Mouse (Mus musculus): ENCODE measurements around the gene Hnrnph3. TPM values are rescaled to one million over a fixed set of nuclear protein-coding genes. Genes with fewer than 3 reads are reported as not detected.

The Hnrnph3 gene
- total and polyA plus RNA-seq, 2 experiments from 2014 or later, result 3.9 to 34.6 TPM

DNA sequence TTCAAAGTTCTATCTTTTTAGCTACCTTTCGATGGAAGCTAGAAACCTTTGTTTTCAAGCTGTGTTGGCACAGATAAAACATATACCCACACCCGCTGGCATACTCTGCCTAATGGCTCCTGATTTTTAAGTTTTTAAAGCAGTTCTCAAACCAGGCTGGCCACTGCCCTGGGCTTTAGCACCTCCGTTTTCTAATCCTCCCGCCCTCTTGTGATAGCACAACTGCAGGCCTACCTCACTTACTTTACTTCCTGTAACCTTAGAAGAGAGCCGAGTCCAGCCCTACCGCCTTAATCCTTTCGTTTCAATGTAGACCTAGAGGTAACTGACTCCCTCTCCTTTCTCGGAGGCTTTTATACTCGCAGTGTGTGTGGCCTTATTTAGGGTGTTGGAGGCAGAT, 20.8 kb downstream of the Hnrnph3 start:
- Histone ChIP-seq H3K4me3 (ENCODE audit: low read depth, low read length) (no peak overlapping the region), H3K9ac (replicated peaks; ENCODE audit: low read depth, low read length) (no peak overlapping the region), H3K27me3 (ENCODE audit: control insufficient read depth, insufficient read depth, low read length) (no peaks in the 10 kb centered on the region), H3K27ac (ENCODE audit: low read depth) (no peak overlapping the region), H3K4me2 (ENCODE audit: low read depth, low read length) (no peak overlapping the region), H3K36me3 (replicated peaks; ENCODE audit: control insufficient read depth, insufficient read depth, low read length) (peaks cover 89% of the 10 kb centered on the region), H3K9me3 (replicated peaks; ENCODE audit: control insufficient read depth, low read length) (no peaks in the 10 kb centered on the region), H3K4me1 (ENCODE audit: control insufficient read depth, insufficient read depth) (no peaks in the 10 kb centered on the region)
- ATAC-seq (ENCODE audit: insufficient read depth, low read depth) (no peak), DNase-seq (ENCODE audit: low spot score) (no peak)
- no peak for TF ChIP-seq CTCF (IDR thresholded peaks at IDR 0.05; ENCODE audit: low read depth)
- no peak for TF ChIP-seq EP300 (IDR thresholded peaks at IDR 0.05; ENCODE audit: low read depth)
- WGBS, result 72% methylated on average over 9 of the region's 9 CpGs

DNA sequence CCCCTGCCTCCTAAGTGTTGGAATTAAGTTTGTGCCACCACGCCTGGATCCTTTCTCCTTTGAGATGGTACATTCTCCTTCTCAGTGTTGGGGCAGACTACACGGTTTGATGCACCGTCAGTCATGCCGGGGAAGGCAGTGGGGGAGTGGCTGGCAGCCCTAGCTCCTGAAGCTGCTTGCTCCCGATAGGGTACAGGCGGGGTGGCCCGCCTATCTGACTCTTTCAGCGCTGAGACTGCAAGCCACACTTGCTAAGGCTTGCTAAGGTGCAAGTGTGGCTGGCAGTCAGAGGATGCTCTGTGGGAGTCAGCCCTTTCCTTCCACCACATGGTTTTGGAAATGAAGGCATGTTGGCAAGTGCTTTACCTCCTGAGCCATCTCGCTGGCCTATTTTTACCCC, 23.4 kb downstream of the Hnrnph3 start:
- Histone ChIP-seq H3K9me3 (replicated peaks; ENCODE audit: control insufficient read depth, low read length) (no peaks in the 10 kb centered on the region), H3K4me2 (ENCODE audit: low read depth, low read length) (no peak overlapping the region), H3K27me3 (ENCODE audit: control insufficient read depth, insufficient read depth, low read length) (no peaks in the 10 kb centered on the region), H3K4me3 (ENCODE audit: low read depth, low read length) (no peak overlapping the region), H3K4me1 (ENCODE audit: control insufficient read depth, insufficient read depth) (no peaks in the 10 kb centered on the region), H3K27ac (ENCODE audit: low read depth) (no peak overlapping the region), H3K36me3 (replicated peaks; ENCODE audit: control insufficient read depth, insufficient read depth, low read length) (peaks cover 93% of the 10 kb centered on the region), H3K9ac (replicated peaks; ENCODE audit: low read depth, low read length) (no peak overlapping the region)
- 66% methylated on average over 9 of the region's 9 CpGs for WGBS
- no peak for TF ChIP-seq EP300 (IDR thresholded peaks at IDR 0.05; ENCODE audit: low read depth)
- no peak for TF ChIP-seq CTCF (IDR thresholded peaks at IDR 0.05; ENCODE audit: low read depth)
- DNase-seq (ENCODE audit: low spot score) (no peak), ATAC-seq (ENCODE audit: insufficient read depth, low read depth) (no peak)

DNA sequence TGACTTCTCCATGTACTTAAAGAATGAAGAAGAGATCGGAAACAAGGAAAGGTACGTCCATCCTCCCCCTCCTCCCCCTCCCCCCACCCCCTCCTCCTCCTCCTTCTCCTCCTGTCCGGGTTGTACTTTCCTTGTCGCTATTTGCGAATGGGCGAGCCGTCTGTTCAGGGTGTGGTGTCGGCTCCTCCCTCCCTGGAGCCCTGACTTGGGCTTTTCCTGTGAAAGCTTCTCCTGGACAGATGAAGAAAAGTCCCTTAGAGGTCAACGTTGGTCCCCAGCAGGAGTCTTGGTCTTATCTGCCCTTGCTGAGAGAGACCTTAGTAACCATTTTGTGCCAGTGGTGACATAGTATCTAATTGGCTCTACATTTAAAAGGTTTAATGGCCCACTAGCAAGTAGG, 30.0 kb downstream of the Hnrnph3 start:
- TF ChIP-seq CTCF (IDR thresholded peaks at IDR 0.05; ENCODE audit: low read depth), result no peak
- no peak for TF ChIP-seq EP300 (IDR thresholded peaks at IDR 0.05; ENCODE audit: low read depth)
- Histone ChIP-seq H3K9me3 (replicated peaks; ENCODE audit: control insufficient read depth, low read length) (no peaks in the 10 kb centered on the region), H3K27ac (ENCODE audit: low read depth) (no peak overlapping the region), H3K27me3 (ENCODE audit: control insufficient read depth, insufficient read depth, low read length) (no peaks in the 10 kb centered on the region), H3K9ac (replicated peaks; ENCODE audit: low read depth, low read length) (no peak overlapping the region), H3K36me3 (replicated peaks; ENCODE audit: control insufficient read depth, insufficient read depth, low read length) (peaks cover 93% of the 10 kb centered on the region), H3K4me1 (ENCODE audit: control insufficient read depth, insufficient read depth) (no peaks in the 10 kb centered on the region), H3K4me2 (ENCODE audit: low read depth, low read length) (no peak overlapping the region), H3K4me3 (ENCODE audit: low read depth, low read length) (no peak overlapping the region)
- DNase-seq (ENCODE audit: low spot score), result no peak
- ATAC-seq (ENCODE audit: insufficient read depth, low read depth), result no peak
- WGBS, result 77% methylated on average over 5 of the region's 9 CpGs

DNA sequence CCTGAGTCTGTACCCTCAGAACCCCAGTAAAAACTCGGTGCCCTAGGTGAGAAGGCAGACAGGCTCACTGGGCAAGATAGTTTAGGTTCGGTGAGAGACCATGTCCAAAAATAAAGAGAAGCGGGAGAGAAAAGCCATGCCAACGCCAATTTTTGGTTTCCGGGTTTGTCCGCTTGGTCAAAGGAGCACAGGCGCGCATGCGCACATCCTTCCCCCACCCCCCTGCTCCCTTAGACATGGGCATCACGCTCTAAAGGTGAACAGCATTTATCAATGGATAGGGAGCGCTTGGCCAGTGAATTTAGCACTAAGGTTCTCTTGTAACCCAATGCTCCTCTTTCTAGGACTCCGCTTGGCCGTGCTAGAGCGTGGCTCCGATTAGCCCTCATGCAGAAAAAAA, 33.4 kb downstream of the Hnrnph3 start:
- Histone ChIP-seq H3K27me3 (ENCODE audit: control insufficient read depth, insufficient read depth, low read length) (no peaks in the 10 kb centered on the region), H3K4me2 (ENCODE audit: low read depth, low read length) (no peak overlapping the region), H3K9me3 (replicated peaks; ENCODE audit: control insufficient read depth, low read length) (no peaks in the 10 kb centered on the region), H3K9ac (replicated peaks; ENCODE audit: low read depth, low read length) (no peak overlapping the region), H3K4me1 (ENCODE audit: control insufficient read depth, insufficient read depth) (no peaks in the 10 kb centered on the region), H3K4me3 (ENCODE audit: low read depth, low read length) (no peak overlapping the region), H3K36me3 (replicated peaks; ENCODE audit: control insufficient read depth, insufficient read depth, low read length) (peaks cover 69% of the 10 kb centered on the region), H3K27ac (ENCODE audit: low read depth) (no peak overlapping the region)
- TF ChIP-seq EP300 (IDR thresholded peaks at IDR 0.05; ENCODE audit: low read depth) (no peak), CTCF (IDR thresholded peaks at IDR 0.05; ENCODE audit: low read depth) (no peak)
- 93% methylated on average over 15 of the region's 15 CpGs for WGBS
- no peak for DNase-seq (ENCODE audit: low spot score)
- no peak for ATAC-seq (ENCODE audit: insufficient read depth, low read depth)

- Histone ChIP-seq H3K4me2 (ENCODE audit: low read depth, low read length) (no peak overlapping the region), H3K4me1 (ENCODE audit: control insufficient read depth, insufficient read depth) (no peaks in the 10 kb centered on the region), H3K27me3 (ENCODE audit: control insufficient read depth, insufficient read depth, low read length) (no peaks in the 10 kb centered on the region), H3K4me3 (ENCODE audit: low read depth, low read length) (no peak overlapping the region), H3K9me3 (replicated peaks; ENCODE audit: control insufficient read depth, low read length) (no peaks in the 10 kb centered on the region), H3K36me3 (replicated peaks; ENCODE audit: control insufficient read depth, insufficient read depth, low read length) (peaks cover 53% of the 10 kb centered on the region), H3K27ac (ENCODE audit: low read depth) (no peak overlapping the region), H3K9ac (replicated peaks; ENCODE audit: low read depth, low read length) (no peak overlapping the region)
- WGBS, result 42% methylated on average over 3 of the region's 3 CpGs
- no peak for ATAC-seq (ENCODE audit: insufficient read depth, low read depth)
- TF ChIP-seq CTCF (IDR thresholded peaks at IDR 0.05; ENCODE audit: low read depth) (peak; percentile 45), EP300 (IDR thresholded peaks at IDR 0.05; ENCODE audit: low read depth) (no peak)
- no peak for DNase-seq (ENCODE audit: low spot score)
Measured at GRCm38 (mm10) chr10:62987341-62987740, 36.7 kb downstream of the Hnrnph3 start.

DNA sequence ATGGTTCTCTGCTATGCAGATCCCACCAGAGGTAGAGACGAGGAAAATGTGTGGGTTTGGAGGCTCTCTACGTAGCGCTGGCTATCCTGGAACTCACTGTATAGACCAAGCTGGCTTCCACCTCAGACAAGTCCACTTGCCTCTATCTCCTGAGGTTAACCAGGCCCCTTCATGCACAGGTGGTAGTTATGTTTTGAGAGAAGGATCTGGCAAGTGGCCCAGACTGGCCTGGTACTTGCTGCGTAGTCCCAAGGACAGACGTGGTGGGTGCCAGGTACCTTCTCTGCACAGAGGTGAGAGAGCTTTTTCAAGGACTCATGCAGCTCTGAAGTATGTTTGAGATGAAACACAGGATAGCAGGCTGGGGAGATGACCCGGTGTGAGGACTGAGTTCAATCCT, 39.5 kb downstream of the Hnrnph3 start:
- peaks cover 25% of the 10 kb centered on the region; the same call in 1 of the 2 replicates for H3K36me3 ChIP-seq (replicated peaks; ENCODE audit: control insufficient read depth, insufficient read depth, low read length)
- H3K9me3 ChIP-seq (replicated peaks; ENCODE audit: control insufficient read depth, low read length), result no peaks in the 10 kb centered on the region
- DNase-seq (ENCODE audit: low spot score) (peak; percentile 75), ATAC-seq (ENCODE audit: insufficient read depth, low read depth) (peak; percentile 75)
- H3K4me3 ChIP-seq (ENCODE audit: low read depth, low read length), result no peak overlapping the region
- TF ChIP-seq EP300 (IDR thresholded peaks at IDR 0.05; ENCODE audit: low read depth) (peak; percentile 74; the same call in 1 of the 2 replicates), CTCF (IDR thresholded peaks at IDR 0.05; ENCODE audit: low read depth) (no peak)
- 42% methylated on average over 6 of the region's 6 CpGs for WGBS
- no peaks in the 10 kb centered on the region for H3K27me3 ChIP-seq (ENCODE audit: control insufficient read depth, insufficient read depth, low read length)
- H3K4me2 ChIP-seq (ENCODE audit: low read depth, low read length), result peak overlapping the region; percentile 5; the same call in 1 of the 2 replicates
- H3K4me1 ChIP-seq (ENCODE audit: control insufficient read depth, insufficient read depth), result peaks cover 8% of the 10 kb centered on the region; the same call in 1 of the 2 replicates
- no peak overlapping the region for H3K9ac ChIP-seq (replicated peaks; ENCODE audit: low read depth, low read length)
- peak overlapping the region; percentile 43 for H3K27ac ChIP-seq (ENCODE audit: low read depth)
